Mouse (Mus musculus) 416B (cell line): ENCODE measurements around the gene Galk1.
A peak's percentile ranks its signal among the peaks of the same experiment; 100 is the strongest.

Experiments
- DNase-seq: peaks from one replicate; pipeline ENCODE4 v3.0.0; 2011; ENCODE audit warnings: low read depth

The Galk1 gene

DNA sequence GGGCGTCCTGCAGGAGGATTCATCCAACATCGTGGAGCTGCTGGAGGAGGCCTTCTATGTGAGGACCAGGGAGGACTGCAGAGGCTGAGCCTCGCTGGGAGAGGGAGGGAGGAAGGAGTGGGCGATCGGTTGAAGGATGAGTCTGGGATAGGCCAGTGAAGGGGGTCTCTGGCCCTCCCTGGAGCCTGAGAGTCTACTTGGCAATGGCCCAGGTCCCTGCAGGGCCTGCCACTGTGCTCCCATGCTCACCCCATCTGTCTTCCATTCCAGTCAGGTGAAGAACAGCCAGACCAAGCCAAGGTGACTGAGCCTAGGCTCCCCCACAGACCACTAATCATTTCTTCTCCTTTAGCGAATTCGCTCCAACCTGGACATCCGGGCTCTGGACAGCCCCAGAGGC lies 29.2 kb downstream of the Galk1 start:
- no peak for DNase-seq

DNA sequence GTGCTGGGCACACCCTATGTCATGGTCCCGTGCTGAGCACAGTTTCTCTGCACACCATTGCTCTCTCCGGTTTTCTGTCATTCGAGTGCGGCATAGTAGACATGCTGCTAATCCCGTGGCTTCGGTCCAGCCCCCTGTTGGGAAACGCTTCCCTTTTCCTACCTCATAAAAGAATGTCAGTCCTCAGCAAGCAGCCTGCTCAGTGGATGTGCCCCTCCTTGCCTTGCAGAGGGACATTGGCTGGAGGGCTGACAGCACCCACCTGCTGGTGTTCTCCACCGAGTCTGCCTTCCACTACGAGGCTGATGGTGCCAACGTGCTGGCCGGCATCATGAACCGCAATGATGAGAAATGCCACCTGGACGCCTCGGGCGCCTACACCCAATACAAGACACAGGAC lies 30.0 kb downstream of the Galk1 start:
- no peak for DNase-seq

DNA sequence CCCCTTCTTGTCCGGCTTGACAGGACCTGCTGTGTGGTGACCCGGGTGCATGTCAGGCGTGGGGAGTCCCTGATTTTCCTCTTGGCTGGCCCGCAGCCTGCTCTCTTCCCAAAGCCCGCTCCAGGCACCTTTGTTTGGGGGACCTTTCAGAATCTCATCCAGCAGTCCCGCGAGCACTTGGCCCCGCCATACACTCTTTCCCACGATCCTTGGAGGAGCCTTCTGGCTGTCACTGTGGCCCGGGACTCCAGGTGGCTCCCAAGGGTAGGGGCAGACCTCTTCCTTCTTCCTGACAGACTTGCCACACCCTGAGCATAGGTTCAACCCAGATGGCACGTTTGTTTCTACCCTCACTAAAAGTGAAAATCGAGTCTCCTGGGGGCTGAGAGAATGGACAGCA lies 37.0 kb downstream of the Galk1 start:
- DNase-seq, result no peak

DNA sequence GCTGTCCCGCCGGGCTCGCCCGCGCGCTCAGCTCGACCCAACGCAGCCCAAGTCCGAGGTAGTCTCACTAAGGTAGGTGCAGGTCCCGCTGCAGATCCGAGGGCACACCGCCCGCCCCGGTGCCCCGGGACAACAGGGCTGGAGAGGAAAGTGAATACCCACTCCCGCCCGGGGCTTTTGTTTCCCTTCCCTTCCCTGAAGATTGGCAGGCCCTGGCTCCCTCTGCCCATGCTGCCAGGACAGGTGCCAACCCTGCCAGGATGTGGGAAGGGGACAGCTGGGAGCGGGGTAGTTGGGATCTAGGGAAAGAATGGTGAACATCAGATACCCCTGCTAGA lies 37.5 kb downstream of the Galk1 start:
- no peak for DNase-seq

GRCm38 (mm10) chr11:115974309-115975082 lies 38.0 kb downstream of the Galk1 start, which contains the start of gene Itgb4:
Gene Itgb4, plus strand, starts transcription at chr11:115974709.
- DNase-seq, result no peak

DNA sequence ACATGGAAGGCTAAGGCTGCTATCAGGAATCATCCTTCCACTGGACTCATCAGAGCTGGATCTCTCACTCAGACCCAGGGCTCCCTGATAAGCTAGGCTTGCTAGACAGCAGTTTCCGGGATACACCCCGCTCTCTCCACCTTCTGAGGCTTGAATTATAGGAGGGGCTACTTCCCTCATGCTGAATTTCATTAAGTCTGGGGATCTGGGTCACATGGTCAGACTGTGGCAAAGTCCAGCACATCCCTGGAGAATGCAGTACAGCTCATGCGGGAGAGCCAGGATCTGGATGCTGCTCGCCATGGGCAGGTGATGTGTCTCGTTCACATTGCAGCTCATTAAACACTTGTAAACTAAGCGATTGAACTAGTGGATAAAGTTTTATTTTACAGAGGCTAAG lies 41.5 kb downstream of the Galk1 start:
- DNase-seq, result no peak

GRCm38 (mm10) chr11:115970006-115970673 lies 42.4 kb downstream of the Galk1 start:
- peak; percentile 48 for DNase-seq

- DNase-seq, result peak; percentile 88
Observed at GRCm38 (mm10) chr11:115968731-115969405, 43.7 kb downstream of the Galk1 start.

DNA sequence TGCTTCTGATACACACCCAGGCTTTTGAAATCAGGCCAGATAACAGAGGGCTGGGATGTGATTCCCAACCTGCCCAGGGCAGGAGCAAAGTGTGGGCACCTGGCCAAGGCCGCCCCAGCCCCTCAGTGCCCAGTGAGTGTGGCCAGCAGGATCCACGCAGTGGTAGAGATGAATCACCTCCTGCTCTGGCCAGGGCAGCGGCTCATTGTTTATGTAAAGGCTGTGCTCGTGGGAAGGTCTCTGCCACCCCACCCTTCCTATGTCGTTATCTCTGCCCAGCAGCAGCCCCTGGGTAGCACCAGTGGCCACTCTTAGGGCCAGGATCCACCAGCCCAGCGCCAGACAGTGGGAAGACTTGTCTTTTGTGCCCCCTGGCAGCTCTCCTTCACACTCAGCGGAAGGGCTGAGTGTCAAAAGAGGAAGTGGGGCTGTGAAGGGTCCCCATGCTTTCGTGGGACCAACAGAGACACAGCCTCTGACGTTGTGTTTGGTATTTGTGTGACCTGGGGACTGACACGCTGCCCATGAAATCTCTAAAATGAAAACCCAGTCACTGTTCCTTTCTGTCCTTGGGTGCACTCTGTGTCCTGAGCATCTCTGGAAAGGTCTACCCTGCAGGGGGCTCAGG lies 47.4 kb downstream of the Galk1 start:
- peak; percentile 87 for DNase-seq

GRCm38 (mm10) chr11:115962651-115963412 lies 49.7 kb downstream of the Galk1 start:
- DNase-seq, result no peak

DNA sequence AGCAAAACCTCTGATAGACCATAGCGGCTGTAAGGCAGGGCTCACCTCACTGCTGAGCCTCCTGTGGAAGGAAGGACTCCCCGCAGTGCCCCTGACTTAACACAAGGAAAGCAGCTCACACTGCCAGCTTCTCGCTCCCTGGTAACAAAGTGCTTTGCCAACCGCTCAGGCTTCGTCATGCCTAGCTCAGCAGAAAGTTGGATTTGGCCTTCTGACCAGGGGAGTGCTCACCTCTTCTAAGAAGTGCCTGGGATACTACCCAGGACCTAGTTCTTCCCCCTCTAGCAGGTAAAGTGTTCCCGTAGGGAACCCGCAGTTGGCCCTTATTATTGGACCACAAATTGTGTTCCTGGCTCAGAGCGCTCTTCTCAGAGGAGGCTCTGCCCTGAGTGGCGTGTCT lies 53.5 kb downstream of the Galk1 start:
- no peak for DNase-seq
